ENCODE assay signal across 12 mouse cellular contexts in genomic region chr11:18982331-18982730, GRCm38 (mm10). TPM values are rescaled to one million over a fixed set of nuclear protein-coding genes. Genes with fewer than 3 reads are reported as not detected.
DNase-seq lines count a peak whose midpoint lies in the region; ATAC-seq and TF ChIP-seq lines count a peak whose summit lies in the region.
"Had no signal": no experiment of that assay in that cellular context is flagged by ENCODE, and none has a peak within 500 bp of the region (broad histone marks: within the 10 kb centered on the region; RNA-seq: fewer than 3 reads in every experiment).

No protein-coding gene starts in this region.

- ATAC-seq in heart, postnatal 0 days (ENCODE audit: insufficient read depth, low read depth), result no peak
- peak; percentile 38; the same call in 1 of the 2 replicates for ATAC-seq in neural tube, embryonic 12.5 days (ENCODE audit: low FRiP score, low read depth)
- peak; percentile 32; the same call in 1 of the 2 replicates for ATAC-seq in hindbrain, embryonic 13.5 days (ENCODE audit: low FRiP score)

- peak overlapping the region; percentile 49 for H3K27ac ChIP-seq in heart, postnatal 0 days (ENCODE audit: low read depth)
- H3K27ac ChIP-seq in neural tube, embryonic 12.5 days, result no peak overlapping the region
- peak overlapping the region; percentile 40; the same call in 1 of the 2 replicates for H3K27ac ChIP-seq in hindbrain, embryonic 13.5 days
- H3K27ac ChIP-seq: macrophage had no signal

- no peak for TF ChIP-seq EP300 in heart, postnatal 0 days (IDR thresholded peaks at IDR 0.05; ENCODE audit: low read depth)

- H3K27me3 ChIP-seq in heart, postnatal 0 days (ENCODE audit: control insufficient read depth, insufficient read depth, low read length), result no peaks in the 10 kb centered on the region
- no peaks in the 10 kb centered on the region for H3K27me3 ChIP-seq in neural tube, embryonic 12.5 days (replicated peaks)
- H3K27me3 ChIP-seq in hindbrain, embryonic 13.5 days, result no peaks in the 10 kb centered on the region
- H3K27me3 ChIP-seq: CH12.LX had no signal

- no peaks in the 10 kb centered on the region for H3K9me3 ChIP-seq in heart, postnatal 0 days (replicated peaks; ENCODE audit: control insufficient read depth, low read length)
- H3K9me3 ChIP-seq in neural tube, embryonic 12.5 days, result no peaks in the 10 kb centered on the region
- H3K9me3 ChIP-seq in hindbrain, embryonic 13.5 days, result no peaks in the 10 kb centered on the region

- H3K9ac ChIP-seq in heart, postnatal 0 days (replicated peaks; ENCODE audit: low read depth, low read length), result no peak overlapping the region
- no peak overlapping the region for H3K9ac ChIP-seq in neural tube, embryonic 12.5 days
- H3K9ac ChIP-seq in hindbrain, embryonic 13.5 days, result no peak overlapping the region

- WGBS in heart, postnatal 0 days, result 70% methylated on average over 3 of the region's 3 CpGs
- WGBS in neural tube, embryonic 12.5 days, result 13% methylated on average over 3 of the region's 3 CpGs
- 10% methylated on average over 3 of the region's 3 CpGs for WGBS in hindbrain, embryonic 13.5 days

- TF ChIP-seq CTCF in heart, postnatal 0 days (IDR thresholded peaks at IDR 0.05; ENCODE audit: low read depth), result no peak

- H3K4me3 ChIP-seq in heart, postnatal 0 days (ENCODE audit: low read depth, low read length), result no peak overlapping the region
- H3K4me3 ChIP-seq in neural tube, embryonic 12.5 days, result no peak overlapping the region
- H3K4me3 ChIP-seq in hindbrain, embryonic 13.5 days, result no peak overlapping the region

- DNase-seq in heart, postnatal 0 days (ENCODE audit: low spot score), result no peak
- DNase-seq in heart, adult 8-10 months (ENCODE audit: low spot score), result no peak
- DNase-seq in neural tube, embryonic 10.5 days (ENCODE audit: extremely low spot score, low spot score), result no peak
- peak; percentile 23 for DNase-seq in yolk sac, embryonic 10.5 days (ENCODE audit: low spot score)
- DNase-seq in testis, postnatal 14 days (ENCODE audit: low spot score), result no peak
- no peak for DNase-seq in kidney, adult 9 months
- DNase-seq: cerebellum, postnatal 36 days; liver had no signal

- H3K4me2 ChIP-seq in heart, postnatal 0 days (ENCODE audit: low read depth, low read length), result no peak overlapping the region
- no peak overlapping the region for H3K4me2 ChIP-seq in neural tube, embryonic 12.5 days (replicated peaks)
- H3K4me2 ChIP-seq in hindbrain, embryonic 13.5 days, result no peak overlapping the region

- peaks cover 49% of the 10 kb centered on the region for H3K4me1 ChIP-seq in heart, postnatal 0 days (ENCODE audit: control insufficient read depth, insufficient read depth)
- H3K4me1 ChIP-seq in neural tube, embryonic 12.5 days, result peaks cover 30% of the 10 kb centered on the region
- H3K4me1 ChIP-seq in hindbrain, embryonic 13.5 days (replicated peaks), result peaks cover 54% of the 10 kb centered on the region

- H3K36me3 ChIP-seq in heart, postnatal 0 days (replicated peaks; ENCODE audit: control insufficient read depth, insufficient read depth, low read length), result peaks cover 22% of the 10 kb centered on the region
- H3K36me3 ChIP-seq in neural tube, embryonic 12.5 days, result peaks cover 35% of the 10 kb centered on the region
- peaks cover 32% of the 10 kb centered on the region for H3K36me3 ChIP-seq in hindbrain, embryonic 13.5 days

RNA-seq across cellular contexts. Expression of gene Meis1, which starts 36.5 kb away (rescaled TPM):
- 24.8 and 34.8 TPM in 2 replicates for total RNA-seq in heart, postnatal 0 days (2014; rRNA removed; ENCODE audit: low replicate concordance)
- polyA plus RNA-seq in heart, postnatal 0 days (2015; fragmentation: Nextera tagmentation; extraction: Ambion mirVana), result 35.4 and 36.5 TPM in 2 replicates
- total RNA-seq in heart, adult 8-10 months (2022), result 10 to 100 TPM; 27.9 to 32.8 (median 30.9) TPM
- 188 and 191 TPM in 2 replicates for polyA plus RNA-seq in neural tube, embryonic 12.5 days (2016; fragmentation: Nextera tagmentation; extraction: Ambion mirVana)
- polyA plus RNA-seq in hindbrain, embryonic 13.5 days (2015; fragmentation: Nextera tagmentation; extraction: Ambion mirVana), result 211 and 212 TPM in 2 replicates
